Mouse (Mus musculus) adrenal gland, adult (tissue): ENCODE measurements around the gene Miox.

Experiments
- DNase-seq, 2 experiments: peaks; one replicate each; pipeline ENCODE4 v3.0.0; 2022 to 2023; ENCODE audit warnings: low spot score in 1 of 2; ENCODE audit not compliant: inconsistent age in 2 of 2

Miox gene

DNA sequence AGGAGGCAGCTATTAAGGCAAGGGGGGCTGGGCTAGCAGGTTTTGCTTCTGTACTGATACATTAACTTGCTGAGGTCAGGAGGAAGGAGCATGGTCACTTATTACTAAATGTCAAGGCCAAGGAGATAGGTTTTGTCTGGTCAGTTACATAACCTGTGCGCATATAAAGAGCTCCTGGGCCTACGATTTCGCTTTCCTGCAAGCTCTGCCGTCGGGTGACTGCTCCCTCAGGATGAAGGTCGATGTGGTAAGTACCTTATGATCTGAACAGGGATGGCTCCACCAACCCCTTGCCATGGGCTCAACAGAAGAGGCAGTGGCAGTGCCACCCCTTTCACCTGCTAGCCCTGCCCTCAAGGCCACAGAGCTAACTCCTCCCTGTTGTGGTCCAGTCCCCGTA is at the start of gene Miox:
Gene Miox (plus strand): TSS at position 128 of the 400 bp plus-strand sequence.
- DNase-seq, result no peak

DNA sequence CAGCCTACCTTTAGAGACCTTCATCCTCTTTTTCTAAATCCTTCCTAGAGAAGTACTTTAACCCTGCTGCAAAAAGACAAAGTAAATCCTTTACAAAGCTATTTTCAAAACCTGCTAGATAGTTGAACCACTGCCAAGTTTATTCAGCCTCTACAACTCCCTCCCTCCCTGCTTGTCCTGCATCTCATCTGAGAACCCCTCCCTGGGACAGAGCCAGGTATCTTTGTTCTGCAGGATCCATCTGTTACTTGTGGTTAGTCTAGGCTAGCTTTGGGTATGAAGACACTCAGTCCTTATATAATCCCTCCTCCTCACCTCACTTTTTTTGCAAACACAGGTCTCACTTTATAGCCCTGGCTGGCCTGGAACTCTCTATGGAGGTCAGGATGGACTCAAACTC is 49.2 kb upstream of the Miox start:
- no peak for DNase-seq

DNA sequence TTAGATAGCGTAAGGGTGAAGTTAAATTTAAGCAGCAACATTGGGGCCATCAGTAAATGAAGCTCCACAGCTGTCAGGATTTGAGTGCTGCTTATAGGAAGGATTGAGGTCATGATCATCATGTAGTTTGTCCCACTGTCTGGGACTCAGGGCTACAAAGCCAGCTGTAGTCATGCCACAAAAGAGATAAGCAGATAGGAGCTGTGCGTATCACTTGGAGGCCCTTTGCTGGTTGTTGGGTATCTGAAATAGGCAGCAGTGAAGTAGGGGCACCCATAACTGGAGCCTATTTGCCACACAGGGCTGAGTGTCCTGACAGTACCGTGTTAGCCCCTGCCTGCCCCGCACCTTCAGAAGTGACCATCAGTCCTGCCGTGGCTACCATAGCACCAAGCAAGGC is 48.7 kb upstream of the Miox start:
- DNase-seq, result no peak

DNA sequence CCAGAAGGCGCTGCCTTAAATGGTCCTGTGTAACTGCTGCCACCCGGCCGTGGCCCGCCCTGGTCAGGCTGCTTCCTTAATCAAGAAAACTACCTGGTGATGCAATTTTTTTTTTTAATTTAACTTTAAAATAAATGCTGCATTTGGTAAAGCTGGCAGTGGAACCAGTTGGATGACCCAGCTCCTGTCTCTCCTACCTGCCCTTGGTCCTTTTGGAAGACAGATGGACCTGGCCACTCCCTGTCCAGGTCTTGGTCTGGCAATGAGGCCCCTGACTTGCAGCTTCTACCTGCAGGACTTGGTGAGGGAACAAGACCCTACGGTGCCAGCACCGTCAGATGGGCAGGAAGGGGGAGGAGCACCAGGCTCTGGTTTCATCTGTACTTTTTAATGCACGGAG is 48.1 kb upstream of the Miox start:
- no peak for DNase-seq

DNA sequence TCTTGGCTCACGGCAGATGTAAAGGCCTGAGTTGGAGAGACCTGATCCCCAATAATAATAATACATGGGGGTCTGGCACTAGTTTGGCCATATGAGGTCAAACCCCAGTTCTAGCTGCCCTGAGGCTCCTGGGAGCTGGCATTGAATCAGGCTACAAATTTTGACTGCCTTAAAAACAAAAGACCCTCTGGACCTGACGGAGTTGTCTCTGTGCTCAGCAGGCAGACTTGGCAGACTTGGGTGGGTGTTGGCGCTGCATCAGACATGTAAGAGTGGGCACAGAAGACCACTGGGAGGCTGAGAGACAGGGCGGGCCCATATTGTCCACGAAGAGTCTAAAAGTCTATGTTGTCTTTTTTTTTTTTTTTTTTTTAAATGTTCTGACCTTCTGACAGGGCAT is 47.6 kb upstream of the Miox start:
- no peak for DNase-seq

DNA sequence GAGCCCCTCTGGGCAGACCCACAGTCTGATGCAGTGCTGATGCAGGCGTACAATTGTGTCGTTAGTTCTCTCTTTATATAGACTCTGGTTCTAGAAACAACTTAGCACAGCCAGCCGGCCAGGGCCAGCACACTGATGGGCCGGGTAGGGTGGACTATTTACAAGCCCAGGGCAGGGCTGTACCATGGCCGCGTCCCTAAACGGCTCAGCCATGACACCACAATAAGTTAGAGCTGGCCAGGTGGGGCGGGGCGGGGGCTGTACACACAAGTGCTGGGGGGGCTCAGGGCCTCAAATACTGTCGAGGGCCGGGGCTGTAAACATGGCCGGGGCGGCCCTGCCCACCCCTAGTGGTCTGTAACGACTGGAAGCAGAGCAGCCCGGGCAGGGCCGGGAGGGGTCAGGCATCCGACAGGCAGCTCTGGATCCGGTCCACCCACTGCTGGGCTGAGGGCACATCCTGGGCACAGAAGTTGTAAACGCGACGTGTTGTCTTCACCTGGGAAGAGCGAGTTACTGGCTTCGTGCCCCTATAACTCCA is 45.9 kb upstream of the Miox start:
- DNase-seq, result no peak

DNA sequence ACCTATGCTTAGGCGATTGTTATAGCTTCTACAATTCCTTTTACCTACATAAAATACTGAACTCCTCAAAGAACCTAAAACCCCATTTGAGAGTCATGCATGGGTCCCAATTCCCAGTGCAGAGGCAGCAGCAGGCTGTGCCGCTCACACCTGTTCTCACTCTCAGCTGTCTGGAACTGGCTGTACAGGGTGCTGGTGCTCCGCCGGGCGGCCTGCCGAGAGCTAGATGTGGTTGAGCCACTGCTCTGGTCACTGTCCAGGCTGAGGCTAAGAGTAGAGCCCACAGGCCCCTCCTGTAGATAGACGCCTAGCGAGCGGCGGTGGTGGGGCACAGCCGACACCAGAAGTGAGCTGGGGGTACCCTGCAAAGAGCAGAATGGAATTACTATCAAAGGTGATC is 44.7 kb upstream of the Miox start:
- DNase-seq, result no peak

DNA sequence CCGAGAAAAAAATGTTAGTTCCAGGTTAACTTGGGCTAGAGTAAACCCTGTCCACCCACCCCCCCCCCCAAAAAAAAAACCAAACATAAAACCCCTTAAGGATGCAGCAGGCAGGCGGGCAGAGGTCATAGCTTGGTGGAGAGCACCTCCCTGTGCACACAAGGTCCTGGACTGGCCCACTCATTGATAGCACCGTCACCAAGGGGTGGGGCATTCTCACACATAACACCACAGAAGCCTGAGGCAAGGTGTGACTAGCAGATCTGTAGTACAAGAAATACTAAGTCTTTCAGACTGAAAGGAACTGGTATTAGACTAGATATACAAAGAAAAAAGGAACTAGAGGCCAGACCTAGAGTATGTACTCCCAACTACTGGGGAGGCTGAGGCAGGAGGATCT is 42.7 kb upstream of the Miox start:
- no peak for DNase-seq

DNA sequence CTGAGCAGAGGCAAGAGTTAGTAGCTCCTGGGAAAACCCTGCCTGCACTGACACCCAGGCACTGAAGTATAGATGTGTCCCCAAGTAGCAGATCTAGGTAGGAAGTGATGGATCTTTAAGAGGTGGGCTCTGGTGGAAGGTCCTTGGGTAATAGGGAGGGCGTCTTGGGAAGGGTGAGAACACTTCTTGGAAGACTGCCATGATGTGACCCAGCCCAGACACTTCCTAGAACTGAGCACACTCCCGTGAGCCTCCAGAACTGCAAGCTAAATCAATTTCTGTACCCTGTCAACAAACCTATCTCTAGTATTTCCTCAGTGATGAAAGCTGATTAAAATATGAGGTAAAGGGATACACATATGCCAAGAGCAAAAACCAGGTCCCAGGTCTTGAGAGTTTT is 41.4 kb upstream of the Miox start:
- no peak for DNase-seq

DNA sequence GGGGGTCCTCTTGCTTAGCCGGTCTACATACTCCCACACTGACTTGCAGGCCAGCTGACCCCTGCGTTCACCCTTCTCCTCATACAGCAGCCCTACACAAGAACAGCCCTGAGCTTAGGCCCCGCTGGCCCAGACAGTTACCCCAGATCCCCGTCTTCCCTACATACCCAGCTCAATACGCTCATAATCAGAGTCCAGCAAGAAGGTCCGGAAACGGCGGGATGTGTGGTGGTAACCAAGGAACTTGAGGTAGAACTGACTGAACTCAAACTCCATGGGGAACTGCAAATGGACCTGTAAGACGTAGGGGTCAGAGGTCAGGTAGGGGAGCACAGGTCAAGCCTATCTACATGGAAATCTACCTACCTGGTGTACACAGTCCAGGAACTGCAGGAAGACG is 40.4 kb upstream of the Miox start:
- DNase-seq, result no peak

DNA sequence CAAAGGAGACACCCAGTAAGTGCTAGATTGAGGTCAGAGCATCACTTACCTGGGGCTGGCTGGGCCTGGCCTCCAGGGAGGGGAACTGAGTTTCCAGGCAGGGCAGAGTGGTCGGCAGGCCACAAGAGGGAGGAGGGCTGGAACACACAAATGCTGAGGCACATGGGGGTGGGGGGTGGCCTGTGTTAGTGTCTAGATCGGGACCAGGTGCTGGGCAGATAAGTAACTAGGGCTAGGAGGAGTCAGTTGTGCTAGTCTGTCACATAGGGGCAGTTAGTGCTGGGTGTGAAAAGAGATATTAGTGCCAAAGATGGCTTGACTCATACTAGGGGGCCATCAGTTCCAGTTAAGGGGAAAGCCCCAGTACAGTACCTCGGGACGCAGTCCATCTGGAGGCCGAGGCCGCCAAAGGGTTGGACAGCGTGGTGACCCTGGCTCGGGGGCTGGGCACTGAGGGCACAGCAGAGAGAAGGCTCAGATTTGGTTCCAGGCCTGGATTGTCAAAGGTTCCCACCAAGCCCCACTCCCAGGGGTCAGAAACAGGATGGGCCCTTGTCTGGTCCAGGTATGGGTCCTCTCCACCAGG is 38.5 kb upstream of the Miox start:
- no peak for DNase-seq

DNA sequence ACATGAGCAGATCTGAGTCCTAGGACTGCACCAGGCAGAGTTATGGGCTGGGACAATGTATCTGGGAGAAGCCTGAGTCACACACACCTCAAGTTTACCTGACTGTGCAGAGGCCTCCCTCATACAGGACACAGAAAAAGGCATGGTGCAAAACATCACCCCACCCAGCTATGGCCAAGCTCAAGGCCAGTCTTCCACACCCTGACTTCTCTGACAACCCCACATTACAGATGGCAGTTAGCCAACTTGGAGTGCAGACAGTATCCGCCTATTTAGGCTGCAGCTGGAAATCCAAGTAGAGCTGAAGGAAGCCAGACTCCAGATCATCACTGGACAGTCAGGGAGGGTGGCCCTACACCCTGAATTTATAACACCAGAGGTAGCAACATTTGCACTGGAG is 37.7 kb upstream of the Miox start:
- DNase-seq, result peak in 1 of 2 experiments; percentile 57

DNA sequence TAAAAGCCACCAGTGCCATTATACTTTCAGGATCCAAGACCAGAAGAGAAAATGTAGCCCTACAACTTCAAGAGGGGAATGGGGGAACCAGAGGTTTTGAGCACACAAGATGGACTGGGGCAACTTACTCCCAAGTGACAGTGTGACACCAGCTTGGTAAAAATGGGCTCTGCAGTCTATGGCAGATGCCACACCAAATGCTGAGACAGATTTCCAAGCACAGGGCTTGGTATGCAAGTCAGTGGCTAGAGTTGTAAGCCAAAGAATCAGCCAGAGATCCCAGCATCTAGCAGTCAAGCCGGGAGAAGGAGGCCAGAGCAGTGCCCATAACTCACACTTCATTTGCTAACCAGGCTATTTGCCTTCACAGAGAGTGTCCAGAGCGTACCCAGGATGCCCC is 36.5 kb upstream of the Miox start:
- no peak for DNase-seq

DNA sequence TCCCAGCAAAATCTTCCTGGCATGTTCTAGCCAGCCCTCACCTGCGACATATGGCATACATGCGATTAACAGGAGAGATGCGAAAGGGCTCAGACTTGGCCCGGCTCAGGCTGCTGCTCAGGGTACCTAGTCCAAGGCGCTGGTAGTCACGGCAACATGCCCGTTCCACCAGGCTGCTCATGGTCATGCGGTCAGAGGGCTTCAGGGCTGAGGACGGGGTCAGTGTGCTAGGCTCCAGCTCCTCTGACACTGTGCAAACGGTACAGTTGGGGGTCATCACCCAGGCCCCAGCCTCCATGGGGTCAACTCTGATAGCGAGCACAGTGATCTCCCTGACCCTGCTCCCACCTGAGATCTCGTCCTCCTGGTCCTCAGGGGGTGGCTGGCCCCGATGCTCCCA is 34.0 kb upstream of the Miox start:
- DNase-seq, result no peak

DNA sequence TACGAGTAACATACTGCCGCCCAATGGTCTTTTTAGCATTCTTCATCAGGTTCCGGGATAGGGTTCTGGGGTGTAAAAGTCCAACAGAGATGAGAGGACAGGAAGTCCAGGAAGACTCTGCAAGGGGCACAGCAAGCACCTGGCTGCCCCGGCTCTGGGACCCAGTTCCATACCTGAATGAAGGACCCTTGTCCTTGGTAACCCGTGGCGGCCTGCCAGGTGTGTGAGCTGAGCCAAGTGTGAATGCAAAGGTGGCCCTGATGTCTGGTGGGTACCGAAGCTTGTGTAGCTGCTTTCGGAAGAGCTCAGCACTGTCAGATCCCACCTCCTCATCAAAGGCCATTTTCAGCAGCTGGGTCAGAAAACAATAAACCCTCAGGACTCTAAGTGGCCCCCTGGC is 33.6 kb upstream of the Miox start:
- no peak for DNase-seq

DNA sequence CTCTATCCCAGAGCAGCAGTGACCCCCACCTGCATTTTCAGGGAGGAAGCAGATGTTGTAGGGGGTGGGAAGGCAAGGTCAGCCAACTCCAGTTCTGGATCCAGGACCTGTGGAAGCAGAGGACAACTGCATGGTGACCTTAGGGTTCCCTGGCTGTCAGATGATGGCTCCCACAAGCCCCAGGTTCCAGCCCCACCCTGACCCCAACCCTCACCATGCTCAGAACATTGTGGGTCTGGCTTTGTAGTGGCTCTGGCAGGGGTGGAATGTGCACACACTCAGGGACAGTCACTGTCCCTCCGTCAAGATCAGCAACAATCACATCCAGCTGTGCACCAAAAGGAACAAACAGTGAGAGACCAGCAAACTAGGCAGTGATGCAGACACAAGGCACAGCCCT is 28.2 kb upstream of the Miox start:
- DNase-seq, result no peak

DNA sequence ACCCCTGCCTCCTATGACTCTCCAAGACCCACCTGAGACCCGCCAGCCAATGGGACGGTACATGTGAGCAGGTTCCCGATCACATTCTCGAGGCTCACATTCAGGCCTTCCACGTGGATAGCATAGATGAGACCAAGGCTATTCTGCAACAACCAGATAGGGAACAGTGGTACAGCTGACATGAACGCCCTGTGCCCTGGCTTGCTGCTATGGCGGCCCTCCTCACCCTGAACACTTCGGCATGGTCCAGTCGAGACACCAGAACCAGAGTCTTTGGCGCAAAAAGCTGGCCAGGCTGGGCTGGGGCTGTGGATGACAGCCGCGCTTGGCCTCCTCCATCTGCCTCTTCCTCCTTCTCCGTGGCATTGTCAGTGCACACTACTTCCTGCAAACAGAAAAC is 26.7 kb upstream of the Miox start:
- DNase-seq, result peak in 1 of 2 experiments; percentile 5

DNA sequence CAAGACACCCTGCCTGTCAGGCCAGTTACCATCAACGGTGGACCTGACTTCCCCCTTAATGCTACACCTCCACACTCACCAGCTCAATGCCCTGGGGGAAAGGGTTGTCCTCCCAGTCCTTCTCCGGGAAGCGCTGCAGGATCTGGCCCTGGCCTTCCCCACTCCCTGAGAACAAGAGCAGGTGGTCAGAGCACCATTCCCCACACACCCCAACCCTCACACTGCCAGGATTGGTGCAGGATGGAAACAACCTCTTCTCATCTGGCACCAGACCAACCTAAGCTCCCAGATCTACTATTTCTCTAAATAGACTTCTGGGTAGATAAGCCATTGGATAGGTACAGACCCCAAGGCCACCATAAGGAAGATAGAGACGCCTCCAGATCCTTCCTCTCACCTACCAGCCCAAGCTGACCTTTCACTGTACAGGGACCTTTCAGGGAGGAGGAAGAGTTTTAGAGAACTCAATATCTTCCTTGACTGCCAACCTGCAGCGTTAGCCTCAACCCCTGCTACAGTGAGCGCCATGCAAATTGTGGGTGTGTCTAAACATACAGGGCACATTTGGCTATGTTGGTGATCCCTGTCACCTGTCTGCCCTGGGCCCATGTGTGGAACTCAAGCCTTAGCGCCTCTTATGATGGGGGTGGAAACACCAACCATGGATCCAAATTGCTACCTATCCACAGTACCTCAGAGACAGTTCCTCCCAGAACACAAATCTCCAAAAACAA is 25.6 kb upstream of the Miox start:
- peak in 1 of 2 experiments; percentile 5 for DNase-seq

DNA sequence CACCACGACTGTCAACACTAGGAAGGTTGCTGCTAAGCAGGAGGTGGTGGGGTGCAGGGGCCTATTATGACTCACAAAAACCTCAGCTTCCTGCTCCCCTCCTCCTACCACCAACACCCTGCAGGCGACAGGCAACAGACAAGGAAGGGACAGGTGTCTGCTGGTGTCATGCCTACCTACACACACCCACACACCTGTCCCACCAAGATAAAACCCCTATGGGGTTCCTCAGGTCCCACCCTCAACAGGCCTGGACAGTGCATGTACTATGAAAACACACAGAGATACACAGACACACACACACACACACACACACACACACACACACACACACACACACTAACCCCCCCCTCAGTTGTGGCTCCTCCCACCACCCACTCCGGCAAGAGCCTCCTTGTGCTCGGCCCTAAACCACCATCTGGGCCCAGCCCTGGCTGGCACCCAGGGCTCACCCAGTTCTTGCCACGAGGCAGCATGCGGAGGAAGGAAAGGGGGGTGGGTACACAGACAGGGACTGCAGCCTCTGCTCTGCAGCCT is 24.2 kb upstream of the Miox start:
- DNase-seq, result peak; percentile 17 to 27

DNA sequence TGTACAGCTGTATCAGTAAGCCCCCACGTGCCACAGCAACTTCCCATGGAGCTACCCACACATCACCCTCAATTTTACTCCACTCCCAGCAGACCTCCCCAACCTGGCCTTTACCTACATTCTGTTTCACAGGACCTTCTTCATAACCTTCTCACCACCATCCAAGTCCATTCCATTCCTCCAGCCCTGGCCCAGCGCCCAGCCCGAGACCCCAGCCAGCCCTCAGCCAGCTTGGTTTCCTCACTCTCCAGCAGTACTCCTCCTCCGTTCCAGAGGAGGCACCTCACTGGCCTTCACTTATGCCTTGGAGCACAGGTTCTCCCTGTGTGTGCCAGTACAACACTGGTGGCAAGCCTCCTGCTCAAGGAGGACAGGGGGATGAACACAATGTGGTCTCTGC is 20.8 kb upstream of the Miox start:
- DNase-seq, result peak; percentile 21 to 40

DNA sequence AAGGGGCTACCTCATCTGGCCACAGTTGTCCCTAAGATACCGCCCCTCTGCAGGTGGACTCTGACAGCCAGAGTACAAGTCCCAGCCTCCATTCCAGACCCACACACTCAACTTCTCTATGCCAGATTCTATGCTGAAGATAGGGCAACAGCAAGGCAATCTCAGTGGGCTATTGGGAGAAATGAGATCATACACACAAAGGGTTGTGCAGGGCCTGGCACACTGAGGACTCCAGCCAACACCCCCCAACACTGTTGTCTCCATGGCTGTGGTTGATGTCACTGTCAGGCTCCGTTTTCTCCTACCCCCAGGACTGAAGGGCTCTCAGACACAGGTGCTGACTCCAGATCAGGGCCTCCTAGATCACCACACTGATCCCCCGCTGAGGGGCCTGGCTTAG is 20.1 kb upstream of the Miox start:
- DNase-seq, result peak in 1 of 2 experiments; percentile 52

DNA sequence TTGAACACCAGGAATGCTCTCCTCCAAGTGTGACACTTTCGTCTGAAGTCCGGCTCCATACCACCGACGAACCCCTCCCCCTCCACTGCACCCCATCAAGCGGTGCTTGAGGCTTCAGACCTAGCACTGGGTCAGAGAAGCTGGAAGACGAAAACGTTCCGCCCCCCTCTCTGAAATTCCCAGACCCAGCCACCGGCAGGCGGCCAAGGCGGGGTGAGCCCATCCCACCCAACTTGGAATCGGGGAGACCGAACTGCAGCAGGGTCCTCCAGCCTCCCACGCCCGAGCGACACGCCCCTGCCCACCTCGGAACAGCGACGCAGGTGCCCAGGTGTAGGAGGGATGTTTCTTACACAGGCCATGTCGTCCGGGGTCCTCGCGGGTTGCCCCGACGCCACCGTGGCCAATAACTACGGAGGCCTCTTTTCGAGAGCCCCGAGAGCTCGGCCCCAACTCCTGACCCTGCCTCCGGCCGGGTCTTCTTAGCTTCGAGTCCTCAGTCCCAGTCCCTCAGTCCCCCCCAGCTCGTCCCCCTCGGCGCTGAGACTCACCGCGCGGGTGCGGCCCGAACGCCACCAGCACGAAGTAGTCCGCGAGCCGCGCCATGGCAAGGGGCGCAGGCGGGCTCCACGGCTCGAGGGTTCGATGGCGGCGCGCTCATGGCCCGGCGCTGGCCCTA is 19.5 kb upstream of the Miox start:
- DNase-seq, result peak in 1 of 2 experiments; percentile 70
